Mouse (Mus musculus) megakaryocyte progenitor cell, adult 5-6 weeks (primary cell): ENCODE data around the gene Ear10. TPM values are rescaled to one million over a fixed set of nuclear protein-coding genes. Genes with fewer than 3 reads are reported as not detected.
A peak's percentile ranks its signal among the peaks of the same experiment; 100 is the strongest.
"Not testable (repeated sequence)": the region's sequence is repeated elsewhere in the genome, so short reads cannot be mapped to it uniquely, and the experiment has no call there.

Experiments
- ATAC-seq: replicated peaks from 2 replicates; pipeline ENCODE4 v1.8.0; 2016; ENCODE audit warnings: mild to moderate bottlenecking, moderate TSS enrichment, inconsistent platforms; ENCODE audit not compliant: poor library complexity
- total RNA-seq, 2 experiments: library from RNA; stranded (forward) in 1 of 2; stranded (reverse) in 1 of 2; fragments of 157-497, 149-512 nt in 1 of 2; fragments of 200-1000 nt in 1 of 2; gene quantifications; 2 replicates each; pipeline versions ENCODE4 v1.2.3 to v1.2.4; 2015 to 2017

Gene Ear10
- total RNA-seq (2015) (not detected in 2 replicates), total RNA-seq (2017) (not detected in 2 replicates)

GRCm38 (mm10) chr14:43923459-43923858 lies at the start of gene Ear10:
TSS of gene Ear10 (minus strand) at chr14:43923559.
- not testable (repeated sequence) for ATAC-seq

- ATAC-seq = not testable (repeated sequence)
Measured at GRCm38 (mm10) chr14:43956769-43957168, 33.4 kb upstream of the Ear10 start, which contains the start of gene Ang5. TSS of gene Ang5 (plus strand) at chr14:43957069.

DNA sequence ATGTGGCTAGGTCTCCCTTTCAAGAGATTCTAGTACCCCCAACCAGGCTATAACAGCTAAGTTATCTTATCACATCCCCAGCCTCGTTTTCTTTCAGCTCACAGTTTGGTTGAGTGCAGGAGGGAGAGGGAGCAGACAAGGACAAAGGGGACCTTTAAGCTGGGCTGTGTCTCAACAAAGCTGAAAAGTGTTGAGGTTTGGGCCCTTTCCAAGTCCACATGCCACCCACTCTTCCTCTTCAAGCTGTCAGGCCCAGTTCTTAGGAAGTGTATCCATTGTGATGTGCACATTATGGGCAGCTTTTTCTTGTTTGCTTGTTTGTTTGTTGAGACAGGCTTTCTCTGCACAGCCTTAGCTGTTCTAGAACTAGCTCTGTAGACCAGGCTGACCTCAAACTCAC lies 31.7 kb upstream of the Ear10 start:
- peak; percentile 62 for ATAC-seq

GRCm38 (mm10) chr14:43953382-43953781 lies 30.0 kb upstream of the Ear10 start:
- ATAC-seq = peak; percentile 83

DNA sequence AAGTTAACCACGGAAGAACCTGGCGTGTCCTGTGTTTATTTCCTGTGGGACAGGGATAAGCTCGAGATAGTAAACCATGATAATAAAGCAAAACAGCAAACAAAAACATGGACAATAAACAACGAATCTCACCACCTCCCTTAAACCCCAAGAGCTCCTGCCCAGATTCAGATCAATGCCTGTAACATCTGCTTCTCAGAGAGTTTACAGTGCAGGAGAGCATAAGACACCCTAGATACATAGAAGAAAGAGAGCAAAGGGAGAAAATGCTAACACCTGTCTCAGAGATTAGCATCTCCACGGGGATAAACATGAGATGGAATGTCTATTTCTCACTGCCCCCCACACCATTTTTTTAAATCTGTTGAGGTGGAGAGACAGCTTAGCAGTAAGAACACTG lies 10.0 kb upstream of the Ear10 start:
- not testable (repeated sequence) for ATAC-seq

GRCm38 (mm10) chr14:43932991-43933390 lies 9.6 kb upstream of the Ear10 start:
- ATAC-seq = peak; percentile 76

DNA sequence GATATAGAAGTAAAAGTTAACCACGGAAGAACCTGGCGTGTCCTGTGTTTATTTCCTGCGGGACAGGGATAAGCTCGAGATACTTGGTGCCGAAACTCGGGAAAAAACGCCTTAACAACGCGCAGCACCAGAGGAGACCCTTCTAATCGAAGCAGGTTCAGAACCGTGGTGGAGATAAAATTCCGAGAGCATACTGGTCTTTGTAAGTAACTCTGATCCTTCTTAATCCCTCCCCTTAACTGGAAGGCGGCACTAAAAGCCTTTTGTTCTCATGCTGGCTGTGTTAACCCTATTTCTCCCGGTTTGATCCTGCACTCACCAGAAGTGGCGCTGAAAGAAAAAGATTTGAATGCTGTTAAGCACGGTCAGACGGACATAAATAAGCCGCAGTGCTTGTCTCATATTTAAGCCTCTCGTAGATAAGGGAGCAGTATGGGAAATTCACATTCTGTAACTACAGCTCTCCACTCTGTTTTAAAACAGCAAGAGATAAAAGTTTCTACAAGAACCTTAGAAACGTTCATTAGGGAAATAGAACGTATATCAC lies 2.1 kb upstream of the Ear10 start:
- ATAC-seq = peak; percentile 61

- ATAC-seq = peak; percentile 95
Measured at GRCm38 (mm10) chr14:43924688-43925403, 1.5 kb upstream of the Ear10 start, which contains the start of gene Gm8113. TSS of gene Gm8113 (plus strand) at chr14:43925390.

GRCm38 (mm10) chr14:43918214-43918613 lies 5.1 kb downstream of the Ear10 start:
- peak; percentile 85 for ATAC-seq

GRCm38 (mm10) chr14:43898577-43898976 lies 24.8 kb downstream of the Ear10 start:
- ATAC-seq = not testable (repeated sequence)

- ATAC-seq = 0 out of 2 replicates have a peak, but pooled peaks have one; percentile 20
Measured at GRCm38 (mm10) chr14:43895357-43895756, 28.0 kb downstream of the Ear10 start.

DNA sequence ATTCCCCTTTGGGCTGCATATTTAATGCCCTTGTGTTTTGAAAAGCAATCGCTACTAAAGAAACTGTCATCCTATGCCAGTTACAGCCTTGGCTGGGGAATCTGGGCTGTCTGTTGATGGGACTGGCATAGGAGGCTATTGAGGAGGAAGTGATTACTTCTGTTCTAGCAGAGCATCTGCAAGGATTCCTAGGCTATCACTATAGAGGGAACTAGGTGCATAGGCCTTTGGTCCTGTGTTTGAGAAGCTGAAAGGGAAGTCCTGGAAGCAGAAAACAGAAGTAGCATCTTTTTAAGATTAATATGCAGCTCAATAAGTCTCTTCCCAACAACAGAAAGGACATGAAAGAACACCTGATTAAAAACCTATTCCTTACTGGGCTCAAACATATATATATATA lies 32.1 kb downstream of the Ear10 start:
- peak; percentile 55; the same call in 1 of the 2 replicates for ATAC-seq

DNA sequence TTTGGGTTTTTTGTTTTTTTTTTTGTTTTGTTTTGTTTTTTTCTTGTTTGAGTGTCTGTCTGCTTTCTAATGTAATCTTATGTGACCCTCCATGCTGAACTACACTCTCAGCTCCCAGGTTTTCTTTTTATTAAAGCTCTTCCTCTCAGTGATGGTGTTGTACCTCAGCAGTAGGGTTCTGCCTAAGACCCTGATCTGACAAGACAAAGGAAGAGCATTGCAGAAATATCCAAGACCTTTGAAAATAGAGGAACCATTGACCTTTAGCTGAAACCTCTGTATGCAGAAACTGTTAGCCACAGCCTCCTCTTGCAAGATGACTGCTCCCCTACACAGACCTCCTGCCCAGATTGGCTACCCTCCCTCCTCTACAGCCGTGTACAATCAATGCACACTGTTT lies 37.1 kb downstream of the Ear10 start:
- ATAC-seq = peak; percentile 77

DNA sequence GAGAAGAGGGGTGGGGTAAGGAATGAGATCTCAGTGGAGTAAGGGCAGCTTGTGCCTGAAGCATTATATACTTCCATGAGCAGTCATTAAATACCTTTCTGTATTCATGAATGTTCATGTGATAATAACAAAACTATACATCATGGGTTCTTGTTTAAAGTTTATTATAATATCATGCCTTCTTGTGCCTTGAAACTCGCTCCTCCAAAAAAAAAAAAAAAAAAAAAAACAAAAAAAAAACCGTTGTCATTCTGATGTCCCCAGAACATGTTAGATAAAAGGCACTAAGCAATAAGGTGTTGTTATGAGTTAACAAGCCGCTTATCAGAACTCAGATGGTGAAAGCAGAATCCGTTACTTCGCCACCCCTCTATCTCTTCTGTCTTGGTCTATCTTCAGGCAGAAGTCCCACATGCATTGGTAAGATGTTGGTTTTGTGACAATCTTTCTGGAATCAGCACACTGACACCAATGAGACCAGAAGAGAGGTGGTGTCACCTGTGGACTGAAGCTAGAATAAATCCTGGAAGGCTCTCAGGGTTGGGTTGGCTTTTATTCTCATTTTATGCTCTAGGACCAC lies 43.3 kb downstream of the Ear10 start:
- peak; percentile 45 for ATAC-seq

DNA sequence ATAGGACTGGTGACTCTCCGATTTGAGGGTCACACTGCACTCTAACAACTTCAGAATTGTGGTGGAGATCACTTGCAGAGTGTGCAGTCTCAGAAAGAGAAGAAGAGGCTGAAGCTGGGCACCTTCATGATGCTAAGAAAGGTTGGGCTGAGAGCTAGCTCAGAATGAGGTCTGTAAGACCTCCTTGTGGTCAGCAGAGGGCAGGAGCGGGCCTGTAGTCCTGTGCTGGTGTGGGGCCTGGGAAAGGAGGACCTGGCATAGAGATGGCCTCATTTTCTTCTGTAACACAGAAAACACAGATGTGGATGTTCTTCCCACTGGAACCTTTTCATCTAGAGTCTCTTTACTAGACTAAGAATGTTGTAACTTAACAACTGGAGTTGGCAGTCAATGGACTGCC lies 45.6 kb downstream of the Ear10 start:
- peak; percentile 86 for ATAC-seq

- not testable (repeated sequence) for ATAC-seq
Measured at GRCm38 (mm10) chr14:43875417-43875816, 47.9 kb downstream of the Ear10 start, which contains the start of gene Ear1. TSS of gene Ear1 (minus strand) at chr14:43875517.

DNA sequence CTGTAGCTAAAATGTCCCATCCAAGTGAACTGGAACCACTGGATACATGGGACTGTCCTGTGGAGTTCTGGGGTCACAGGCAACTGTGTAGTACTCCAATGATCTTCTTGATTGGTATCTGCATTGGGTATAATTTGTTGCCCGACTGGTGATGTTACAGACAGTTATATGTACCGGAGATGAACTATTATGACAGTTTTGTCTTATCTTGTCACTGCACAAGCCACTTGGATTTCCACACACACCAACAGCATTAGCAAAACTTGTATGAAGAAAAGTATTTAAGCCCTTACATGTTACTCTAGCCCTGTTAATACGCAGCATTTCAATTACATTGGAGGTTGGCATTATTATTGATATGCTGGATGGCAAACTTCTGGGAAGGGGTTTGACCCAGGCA lies 48.5 kb downstream of the Ear10 start:
- ATAC-seq = not testable (repeated sequence)

Other genes starting within 250 kb of the Ear10 start
- gene Gm8165, start 246.4 kb downstream of the Ear10 start, total RNA-seq (2015) = not detected in 2 replicates
- not detected in 2 replicates for gene Gm8165, start 246.4 kb downstream of the Ear10 start, total RNA-seq (2017)
- 1.3 and 1.7 TPM in 2 replicates for gene Gm7324, start 225.7 kb downstream of the Ear10 start, total RNA-seq (2015)
- 6.3 and 8.9 TPM in 2 replicates for gene Gm7324, start 225.7 kb downstream of the Ear10 start, total RNA-seq (2017)
- gene Gm16506, start 196.1 kb downstream of the Ear10 start, total RNA-seq (2015) = not detected in 2 replicates
- not detected in 2 replicates for gene Gm16506, start 196.1 kb downstream of the Ear10 start, total RNA-seq (2017)
- not detected in 2 replicates for gene Gm6526, start 175.7 kb downstream of the Ear10 start, total RNA-seq (2015)
- not detected in 2 replicates for gene Gm6526, start 175.7 kb downstream of the Ear10 start, total RNA-seq (2017)
- not detected in 2 replicates for gene Gm8180, start 138.8 kb downstream of the Ear10 start, total RNA-seq (2015)
- gene Gm8180, start 138.8 kb downstream of the Ear10 start, total RNA-seq (2017) = not detected in 2 replicates
- 13.2 and 15.2 TPM in 2 replicates for gene Ear1, start 48.0 kb downstream of the Ear10 start, total RNA-seq (2015)
- 10.0 and 21.5 TPM in 2 replicates for gene Ear1, start 48.0 kb downstream of the Ear10 start, total RNA-seq (2017)
- gene Gm8113, start 1.8 kb upstream of the Ear10 start, total RNA-seq (2015) = 6.4 and 7.1 TPM in 2 replicates
- 4.0 and 5.6 TPM in 2 replicates for gene Gm8113, start 1.8 kb upstream of the Ear10 start, total RNA-seq (2017)
- not detected in 2 replicates for gene Ang5, start 33.5 kb upstream of the Ear10 start, total RNA-seq (2015)
- gene Ang5, start 33.5 kb upstream of the Ear10 start, total RNA-seq (2017) = not detected in 2 replicates
- not detected in 2 replicates for gene Ang6, start 78.7 kb upstream of the Ear10 start, total RNA-seq (2015)
- gene Ang6, start 78.7 kb upstream of the Ear10 start, total RNA-seq (2017) = not detected in 2 replicates
- 8.2 and 25.7 TPM in 2 replicates for gene Ear2, start 179.1 kb upstream of the Ear10 start, total RNA-seq (2015)
- gene Ear2, start 179.1 kb upstream of the Ear10 start, total RNA-seq (2017) = 11.1 and 20.4 TPM in 2 replicates
- not detected in 2 replicates for gene Gm3327, start 200.3 kb upstream of the Ear10 start, total RNA-seq (2015)
- gene Gm3327, start 200.3 kb upstream of the Ear10 start, total RNA-seq (2017) = not detected in 2 replicates